Mouse (Mus musculus) bone marrow macrophage, adult 2 months (primary cell): ENCODE measurements around the gene Arfgef2.

Source experiments
- CTCF ChIP-seq: IDR thresholded peaks from 2 replicates; pipeline ENCODE4 v1.5.1; 2012; ENCODE audit warnings: low read depth, mild to moderate bottlenecking, low read length, moderate library complexity
- POLR2A ChIP-seq: IDR thresholded peaks from 2 replicates; pipeline ENCODE4 v1.6.1; 2012; ENCODE audit warnings: mild to moderate bottlenecking, low read depth, low read length, borderline replicate concordance

GRCm38 (mm10) chr2:166935582-166935981, 130.2 kb downstream of the Arfgef2 start:
- no peak for TF ChIP-seq CTCF
- no peak for TF ChIP-seq POLR2A
